Comparison of ENCODE assay signal across 8 mouse cellular contexts in the genomic region with DNA sequence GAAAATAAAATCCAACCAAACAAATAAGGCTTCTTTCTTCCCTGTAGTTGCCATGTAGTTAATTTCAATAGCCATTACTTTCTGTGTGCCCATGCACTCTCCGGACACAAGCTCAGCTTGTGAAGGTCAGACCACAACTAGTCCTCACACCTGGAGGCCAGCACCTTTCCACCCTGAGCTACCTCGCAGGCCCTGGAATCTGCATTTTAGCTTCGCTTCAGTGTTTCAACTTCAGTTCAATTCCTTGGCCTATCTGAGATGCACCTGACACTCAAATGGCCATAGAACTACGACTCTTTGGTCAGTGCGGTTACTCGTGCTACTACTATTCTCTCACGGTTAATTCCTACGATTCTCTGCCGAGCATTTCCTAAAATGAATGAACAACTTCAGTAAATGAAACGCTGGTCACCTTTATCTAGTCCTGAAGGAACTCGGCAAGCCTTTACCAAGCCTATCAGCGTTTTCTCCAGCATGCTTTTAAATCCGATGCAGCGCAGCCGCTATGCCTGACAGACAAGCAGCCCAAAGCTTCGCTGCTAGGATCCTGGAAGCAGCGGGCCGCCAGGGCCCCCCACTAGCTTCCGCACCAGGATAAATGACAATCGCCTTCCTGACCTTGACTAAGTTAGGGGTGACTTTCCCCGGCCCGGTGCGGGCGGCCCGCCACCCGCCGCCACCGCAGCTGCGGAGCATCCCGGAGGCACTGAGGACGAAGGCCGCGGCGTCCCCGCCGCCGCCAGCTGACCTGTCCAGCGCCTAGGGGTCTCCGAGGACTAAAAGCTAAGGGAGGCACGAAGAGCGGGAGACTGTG. TPM values are rescaled to one million over a fixed set of nuclear protein-coding genes. Genes with fewer than 3 reads are reported as not detected.
DNase-seq lines count a peak whose midpoint lies in the region; ATAC-seq and TF ChIP-seq lines count a peak whose summit lies in the region.

No protein-coding gene starts in this region.

- peak overlapping the region; percentile 97 for H3K9ac ChIP-seq in embryonic facial prominence, embryonic 12.5 days

- H3K4me3 ChIP-seq in cerebellum, adult 2 months (replicated peaks; ENCODE audit: insufficient read depth, low read depth, low read length) = peak overlapping the region; percentile 90
- H3K4me3 ChIP-seq in embryonic facial prominence, embryonic 12.5 days = peak overlapping the region; percentile 88
- peak overlapping the region; percentile 95 for H3K4me3 ChIP-seq in megakaryocyte, embryonic 14.5 days (replicated peaks)

- no peaks in the 10 kb centered on the region for H3K27me3 ChIP-seq in cerebellum, adult 2 months (ENCODE audit: control insufficient read depth, insufficient read depth, low read length)
- H3K27me3 ChIP-seq in embryonic facial prominence, embryonic 12.5 days = no peaks in the 10 kb centered on the region
- H3K27me3 ChIP-seq in megakaryocyte, embryonic 14.5 days (replicated peaks) = no peaks in the 10 kb centered on the region

- DNase-seq in cerebellum, adult 2 months = peak; percentile 23 to 37
- DNase-seq in cerebellum, adult 11 months = no peak
- DNase-seq in 3T3-L1 (ENCODE audit: low read depth, low spot score) = peak; percentile 47
- no peak for DNase-seq in left cerebral cortex, adult 11 months (ENCODE audit: low spot score)
- no peak for DNase-seq in urinary bladder, adult 2 months (ENCODE audit: low spot score)

- H3K4me2 ChIP-seq in embryonic facial prominence, embryonic 12.5 days (replicated peaks) = peak overlapping the region; percentile 89

- peak overlapping the region; percentile 99 for H3K27ac ChIP-seq in cerebellum, adult 2 months (ENCODE audit: insufficient read depth, low read length)
- H3K27ac ChIP-seq in embryonic facial prominence, embryonic 12.5 days = peak overlapping the region; percentile 93

- ATAC-seq in embryonic facial prominence, embryonic 12.5 days (ENCODE audit: insufficient number of reproducible peaks, insufficient read depth, low FRiP score, low TSS enrichment) = peak; percentile 4; the same call in 1 of the 2 replicates
- ATAC-seq in inflammation-experienced regulatory T-cells, adult 6 months = peak; percentile 18

- H3K4me1 ChIP-seq in cerebellum, adult 2 months (ENCODE audit: control insufficient read depth, insufficient read depth, low read length) = no peaks in the 10 kb centered on the region; the same call in 1 of the 2 replicates
- peaks cover 12% of the 10 kb centered on the region for H3K4me1 ChIP-seq in embryonic facial prominence, embryonic 12.5 days
- peaks cover 43% of the 10 kb centered on the region for H3K4me1 ChIP-seq in megakaryocyte, embryonic 14.5 days

- H3K36me3 ChIP-seq in embryonic facial prominence, embryonic 12.5 days = no peaks in the 10 kb centered on the region
- H3K36me3 ChIP-seq in megakaryocyte, embryonic 14.5 days (replicated peaks; ENCODE audit: low read length) = peaks cover 19% of the 10 kb centered on the region

- no peak for TF ChIP-seq CTCF in cerebellum, adult 2 months (IDR thresholded peaks at IDR 0.05; ENCODE audit: borderline replicate concordance, insufficient read depth, low read depth, low read length)

- TF ChIP-seq POLR2A in cerebellum, adult 2 months (IDR thresholded peaks at IDR 0.05; ENCODE audit: borderline replicate concordance, insufficient read depth, low read length) = no peak

- H3K9me3 ChIP-seq in embryonic facial prominence, embryonic 12.5 days = no peaks in the 10 kb centered on the region
- H3K9me3 ChIP-seq in megakaryocyte, embryonic 14.5 days = no peaks in the 10 kb centered on the region

- 2% methylated on average over 40 of the region's 41 CpGs for WGBS in cerebellum, adult 2 months
- WGBS in embryonic facial prominence, embryonic 12.5 days = under 1% methylated on average over 41 of the region's 41 CpGs

RNA-seq across cellular contexts. Expression of a gene that starts 0.6 kb away (rescaled TPM):
- polyA plus RNA-seq in cerebellum, adult 2 months (2012; rRNA removed) = 241 and 269 TPM in 2 replicates
- polyA plus RNA-seq in embryonic facial prominence, embryonic 12.5 days (2016; fragmentation: Nextera tagmentation; extraction: Ambion mirVana) = 282 and 295 TPM in 2 replicates
- polyA plus RNA-seq in inflammation-experienced regulatory T-cells, adult 6 months (2017; shearing (Covaris generic)) = 100 to 1,000 TPM; 224 to 258 (median 256) TPM
- polyA plus RNA-seq in megakaryocyte, embryonic 14.5 days (2012; ENCODE audit: insufficient read depth, low replicate concordance) = 7.8 and 88.7 TPM in 2 replicates
- polyA plus RNA-seq in urinary bladder, adult 2 months (2012; rRNA removed) = 137 and 145 TPM in 2 replicates

RNA-seq across cellular contexts. Expression of a gene that starts 10.6 kb away (rescaled TPM):
- 52.5 and 53.4 TPM in 2 replicates for polyA plus RNA-seq in cerebellum, adult 2 months (2012; rRNA removed)
- polyA plus RNA-seq in embryonic facial prominence, embryonic 12.5 days (2016; fragmentation: Nextera tagmentation; extraction: Ambion mirVana) = 40.2 and 41.7 TPM in 2 replicates
- polyA plus RNA-seq in inflammation-experienced regulatory T-cells, adult 6 months (2017; shearing (Covaris generic)) = 10 to 100 TPM; 32.2 to 42.5 (median 32.9) TPM
- 19.3 and 64.7 TPM in 2 replicates for polyA plus RNA-seq in megakaryocyte, embryonic 14.5 days (2012; ENCODE audit: insufficient read depth, low replicate concordance)
- 31.8 and 33.4 TPM in 2 replicates for polyA plus RNA-seq in urinary bladder, adult 2 months (2012; rRNA removed)

RNA-seq across cellular contexts. Expression of a gene that starts 22.5 kb away (rescaled TPM):
- 3.9 and 5.8 TPM in 2 replicates for polyA plus RNA-seq in cerebellum, adult 2 months (2012; rRNA removed)
- polyA plus RNA-seq in embryonic facial prominence, embryonic 12.5 days (2016; fragmentation: Nextera tagmentation; extraction: Ambion mirVana) = 29.4 and 32.9 TPM in 2 replicates
- 10 to 100 TPM; 13.0 to 16.8 (median 14.9) TPM for polyA plus RNA-seq in inflammation-experienced regulatory T-cells, adult 6 months (2017; shearing (Covaris generic))
- polyA plus RNA-seq in megakaryocyte, embryonic 14.5 days (2012; ENCODE audit: insufficient read depth, low replicate concordance) = 2.2 and 3.1 TPM in 2 replicates
- polyA plus RNA-seq in urinary bladder, adult 2 months (2012; rRNA removed) = 5.2 and 5.9 TPM in 2 replicates

RNA-seq across cellular contexts. Expression of a gene that starts 23.9 kb away (rescaled TPM):
- polyA plus RNA-seq in cerebellum, adult 2 months (2012; rRNA removed) = 25.5 and 28.1 TPM in 2 replicates
- polyA plus RNA-seq in embryonic facial prominence, embryonic 12.5 days (2016; fragmentation: Nextera tagmentation; extraction: Ambion mirVana) = 37.5 and 39.2 TPM in 2 replicates
- 100 to 1,000 TPM in 2 of 3 experiments, 10 to 100 TPM in 1; 95.5 to 175 (median 163) TPM for polyA plus RNA-seq in inflammation-experienced regulatory T-cells, adult 6 months (2017; shearing (Covaris generic))
- polyA plus RNA-seq in megakaryocyte, embryonic 14.5 days (2012; ENCODE audit: insufficient read depth, low replicate concordance) = 0.29 and 5.9 TPM in 2 replicates
- 21.7 and 21.9 TPM in 2 replicates for polyA plus RNA-seq in urinary bladder, adult 2 months (2012; rRNA removed)

Comparison
In these comparisons a context has a peak if more than half of its experiments do, and no peak if none do; other contexts are left out.
1. DNase-seq: peak in cerebellum, adult 2 months (2 of 2) and 3T3-L1 (single experiment); none in cerebellum, adult 11 months (single experiment), left cerebral cortex, adult 11 months (single experiment) and urinary bladder, adult 2 months (single experiment).
2. Peak in every context shown above with its lines, with median percentiles within 50 percentile points of each other: H3K4me3 ChIP-seq.